Mouse (Mus musculus): ENCODE measurements around the gene Smyd5.

Smyd5 gene

DNA sequence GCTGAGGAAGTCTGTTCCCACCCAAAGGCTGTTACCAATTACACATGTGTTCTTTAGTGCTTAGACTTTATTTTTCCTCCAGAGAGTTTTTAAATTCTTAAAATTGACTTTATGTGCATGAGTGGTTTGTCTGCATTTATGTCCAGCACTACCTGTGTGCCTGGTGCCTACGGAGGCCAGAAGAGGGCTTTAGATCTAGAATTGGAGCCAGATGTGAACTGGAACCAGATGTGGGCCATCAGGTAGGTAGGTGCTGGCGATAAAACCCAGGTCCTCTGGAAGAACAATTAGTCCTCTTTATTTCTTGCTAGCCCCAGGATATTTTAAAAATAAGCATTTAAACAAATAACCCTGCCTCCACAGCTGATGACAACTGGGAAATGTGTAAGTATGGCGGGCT, 59.8 kb downstream of the Smyd5 start:
- no peak for DNase-seq (ENCODE audit: low spot score in 2 of 2)

Measured in right cerebral cortex, postnatal 36 days (tissue).